Mouse (Mus musculus): ENCODE results near the gene Atg9a. TPM values are rescaled to one million over a fixed set of nuclear protein-coding genes. Genes with fewer than 3 reads are reported as not detected.

Atg9a gene
- polyA plus RNA-seq, 1 experiment = 81.6 TPM

DNA sequence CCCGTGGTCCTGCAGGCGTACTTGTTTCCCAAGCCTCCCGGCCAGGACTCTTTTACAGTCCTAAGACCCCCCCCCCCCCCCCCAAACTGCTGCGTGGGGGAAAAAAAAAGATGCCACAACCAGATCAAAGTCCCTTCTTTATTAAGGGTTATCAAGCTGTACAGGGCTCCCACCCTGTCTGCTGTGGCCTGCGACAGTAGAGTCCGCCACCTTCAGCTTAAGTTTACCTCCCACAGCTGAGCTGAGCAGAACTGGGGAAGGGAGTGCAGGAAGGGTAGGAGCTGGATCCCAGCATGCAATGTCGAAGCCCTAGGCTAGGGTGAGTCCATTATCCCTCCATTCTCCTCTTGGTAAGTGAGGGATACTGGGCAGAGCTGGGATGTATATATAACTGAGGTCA, 11.3 kb downstream of the Atg9a start:
- no peak overlapping the region for H3K4me3 ChIP-seq (ENCODE audit: control insufficient read depth, insufficient read depth, low read length)
- no peaks in the 10 kb centered on the region for H3K27me3 ChIP-seq (ENCODE audit: control insufficient read depth, insufficient read depth, low read length)
- 56% methylated on average over 7 of the region's 7 CpGs for WGBS
- peaks cover 9% of the 10 kb centered on the region for H3K4me1 ChIP-seq (replicated peaks; ENCODE audit: control insufficient read depth, insufficient read depth, low read length)
- no peak for DNase-seq
- no peak overlapping the region for H3K27ac ChIP-seq (ENCODE audit: control insufficient read depth, insufficient read depth, low read length)
- TF ChIP-seq POLR2A (IDR thresholded peaks at IDR 0.05; ENCODE audit: control insufficient read depth, extremely low read depth, insufficient read depth, low read length, poor library complexity) = no peak
- TF ChIP-seq CTCF (IDR thresholded peaks at IDR 0.05; ENCODE audit: borderline replicate concordance, control insufficient read depth, extremely low read depth, insufficient read depth, low read length, poor library complexity) = no peak
- H3K36me3 ChIP-seq (ENCODE audit: control insufficient read depth, insufficient read depth, low read length) = peaks cover 8% of the 10 kb centered on the region; the same call in 1 of the 2 replicates

DNA sequence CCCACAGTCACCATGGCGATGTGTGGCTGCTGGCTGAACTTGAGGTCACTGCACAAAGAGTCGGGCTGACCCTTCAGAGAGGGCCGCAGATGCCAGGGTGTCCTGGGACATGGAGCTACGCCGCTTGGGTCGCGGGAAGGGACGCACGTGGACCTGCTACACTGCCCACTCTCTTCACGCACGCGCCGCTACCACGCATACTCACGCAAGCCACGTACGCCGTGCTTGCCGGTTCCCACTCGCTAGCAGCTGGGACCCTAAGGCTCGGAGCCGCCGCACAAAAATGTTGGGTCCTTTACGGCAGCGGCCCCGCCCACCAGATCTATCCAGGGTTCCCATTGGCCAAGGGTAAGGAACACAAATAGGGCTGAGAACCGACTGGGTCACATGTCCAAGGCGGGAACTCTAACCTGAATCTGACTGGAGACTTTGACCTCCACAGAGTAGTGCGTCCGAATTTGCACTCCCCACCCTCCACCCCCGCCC, 11.8 kb downstream of the Atg9a start, which contains the start of gene Abcb6:
Abcb6 (minus strand) TSS at position 288 of the 486 bp plus-strand sequence.
- H3K4me1 ChIP-seq (replicated peaks; ENCODE audit: control insufficient read depth, insufficient read depth, low read length) = peaks cover 9% of the 10 kb centered on the region
- H3K36me3 ChIP-seq (ENCODE audit: control insufficient read depth, insufficient read depth, low read length) = peaks cover 5% of the 10 kb centered on the region; the same call in 1 of the 2 replicates
- no peak within 1 kb of the TSS for H3K27ac ChIP-seq (ENCODE audit: control insufficient read depth, insufficient read depth, low read length)

DNA sequence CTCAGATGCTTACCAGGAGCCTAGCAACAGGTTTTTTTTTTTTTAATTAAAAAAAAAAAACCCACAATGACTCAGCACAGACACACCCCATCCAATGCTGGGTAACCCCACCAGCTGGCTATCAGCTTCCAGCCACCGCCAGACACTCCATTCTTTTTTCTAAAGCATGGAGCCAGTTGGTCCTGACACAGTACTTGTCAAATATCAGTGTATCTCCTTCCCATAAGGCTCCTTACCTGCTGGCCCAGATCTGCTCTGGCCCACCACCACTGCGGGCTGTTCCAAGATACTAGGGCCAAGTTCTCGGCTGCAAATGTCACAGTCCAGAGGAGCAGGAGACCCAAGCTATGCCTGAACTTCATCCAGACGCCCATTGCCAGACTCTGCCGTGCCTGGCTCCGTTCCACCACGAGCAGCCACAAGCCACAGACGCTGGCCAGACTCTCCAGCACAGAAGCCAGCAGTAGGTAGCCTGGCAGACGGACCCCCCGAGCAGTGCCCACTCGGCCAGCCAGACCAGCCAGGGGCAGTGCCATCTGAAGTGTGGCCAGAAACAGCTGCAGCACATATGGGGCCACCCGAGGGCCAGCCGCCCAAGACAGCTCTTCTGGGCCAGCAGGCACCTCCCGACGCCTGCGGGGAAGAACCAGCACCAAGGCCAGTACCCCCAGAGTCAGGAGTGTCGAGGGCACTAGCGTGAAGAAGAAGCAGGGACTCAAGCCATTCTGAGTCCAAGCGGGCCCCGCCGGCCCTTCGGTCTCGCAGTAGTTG, 12.5 kb downstream of the Atg9a start:
- H3K27me3 ChIP-seq (ENCODE audit: control insufficient read depth, insufficient read depth, low read length) = no peaks in the 10 kb centered on the region
- H3K27ac ChIP-seq (ENCODE audit: control insufficient read depth, insufficient read depth, low read length) = no peak overlapping the region
- DNase-seq = no peak
- peak overlapping the region; percentile 79 for H3K4me3 ChIP-seq (ENCODE audit: control insufficient read depth, insufficient read depth, low read length)
- peaks cover 9% of the 10 kb centered on the region for H3K4me1 ChIP-seq (replicated peaks; ENCODE audit: control insufficient read depth, insufficient read depth, low read length)
- 3% methylated on average over 23 of the region's 23 CpGs for WGBS
- no peak for TF ChIP-seq CTCF (IDR thresholded peaks at IDR 0.05; ENCODE audit: borderline replicate concordance, control insufficient read depth, extremely low read depth, insufficient read depth, low read length, poor library complexity)
- TF ChIP-seq POLR2A (IDR thresholded peaks at IDR 0.05; ENCODE audit: control insufficient read depth, extremely low read depth, insufficient read depth, low read length, poor library complexity) = no peak
- H3K36me3 ChIP-seq (ENCODE audit: control insufficient read depth, insufficient read depth, low read length) = peaks cover 5% of the 10 kb centered on the region; the same call in 1 of the 2 replicates

More for the DNA sequence above, 11.8 kb downstream of the Atg9a start, which contains the start of gene Abcb6:
- TF ChIP-seq CTCF (IDR thresholded peaks at IDR 0.05; ENCODE audit: borderline replicate concordance, control insufficient read depth, extremely low read depth, insufficient read depth, low read length, poor library complexity) = no peak
- no peak for TF ChIP-seq POLR2A (IDR thresholded peaks at IDR 0.05; ENCODE audit: control insufficient read depth, extremely low read depth, insufficient read depth, low read length, poor library complexity)
- Histone ChIP-seq H3K4me3 (ENCODE audit: control insufficient read depth, insufficient read depth, low read length) (peak within 1 kb of the TSS; percentile 79), H3K27me3 (ENCODE audit: control insufficient read depth, insufficient read depth, low read length) (no peaks in the 10 kb centered on the region)
- under 1% methylated on average over 31 of the region's 31 CpGs for WGBS
- DNase-seq = peak; percentile 85

DNA sequence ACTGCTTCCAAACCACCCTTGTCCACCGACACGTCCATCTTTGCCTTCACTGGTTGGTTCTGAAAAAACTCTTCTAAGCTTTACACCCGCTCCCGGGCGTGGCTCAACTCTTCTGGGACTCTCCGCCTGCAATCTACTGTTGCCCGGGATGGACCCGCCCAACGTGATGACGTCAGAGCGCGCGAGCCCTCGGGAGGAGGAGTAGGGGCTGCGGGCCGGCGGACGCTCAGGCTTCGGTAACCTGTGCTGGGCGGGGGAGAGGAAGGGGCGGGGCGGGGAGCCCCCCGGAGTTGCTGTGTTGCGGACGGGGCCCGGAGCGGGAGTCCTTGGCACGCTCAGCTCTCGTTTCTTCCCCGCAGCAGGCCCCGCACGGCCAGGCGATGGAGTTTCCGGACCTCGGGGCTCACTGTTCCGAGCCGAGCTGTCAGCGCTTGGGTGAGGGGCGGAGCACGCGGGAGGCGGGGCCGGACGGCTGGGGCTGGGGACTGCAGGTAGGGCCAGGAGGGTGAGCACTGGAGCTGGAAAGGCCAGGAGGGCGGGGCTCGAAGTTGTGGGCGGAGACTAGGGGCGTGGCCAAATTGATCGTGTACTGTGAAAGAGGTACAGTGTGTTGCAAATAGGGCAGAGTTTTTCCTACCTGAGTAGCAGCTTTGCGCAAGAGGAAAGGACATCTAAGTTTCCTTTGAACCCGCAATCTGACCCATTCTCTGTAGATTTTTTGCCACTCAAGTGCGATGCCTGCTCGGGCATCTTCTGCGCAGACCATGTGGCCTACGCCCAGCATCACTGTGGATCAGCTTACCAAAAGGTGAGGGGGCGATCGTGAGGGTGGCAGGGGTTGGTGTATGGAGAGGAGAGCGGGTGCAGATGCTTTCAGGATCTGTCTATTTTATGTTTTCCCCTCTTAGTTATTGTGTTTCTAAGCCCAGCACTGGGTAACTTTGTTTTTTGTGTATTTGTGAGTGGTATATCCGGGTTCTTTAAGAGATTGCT, 23.2 kb downstream of the Atg9a start, which contains the start of gene Zfand2b:
Zfand2b (plus strand) TSS at position 175 of the 993 bp plus-strand sequence.
- H3K4me3 ChIP-seq (ENCODE audit: control insufficient read depth, insufficient read depth, low read length) = peak within 1 kb of the TSS; percentile 65
- TF ChIP-seq CTCF (IDR thresholded peaks at IDR 0.05; ENCODE audit: borderline replicate concordance, control insufficient read depth, extremely low read depth, insufficient read depth, low read length, poor library complexity) (no peak), POLR2A (IDR thresholded peaks at IDR 0.05; ENCODE audit: control insufficient read depth, extremely low read depth, insufficient read depth, low read length, poor library complexity) (0 out of 2 replicates have a peak, but pooled peaks have one; percentile 25)
- WGBS = 5% methylated on average over 59 of the region's 59 CpGs
- peaks cover 9% of the 10 kb centered on the region for H3K36me3 ChIP-seq (ENCODE audit: control insufficient read depth, insufficient read depth, low read length)
- peak within 1 kb of the TSS; percentile 66 for H3K27ac ChIP-seq (ENCODE audit: control insufficient read depth, insufficient read depth, low read length)
- H3K27me3 ChIP-seq (ENCODE audit: control insufficient read depth, insufficient read depth, low read length) = no peaks in the 10 kb centered on the region; the same call in 1 of the 2 replicates
- DNase-seq = peak; percentile 99
- H3K4me1 ChIP-seq (replicated peaks; ENCODE audit: control insufficient read depth, insufficient read depth, low read length) = peaks cover 6% of the 10 kb centered on the region

DNA sequence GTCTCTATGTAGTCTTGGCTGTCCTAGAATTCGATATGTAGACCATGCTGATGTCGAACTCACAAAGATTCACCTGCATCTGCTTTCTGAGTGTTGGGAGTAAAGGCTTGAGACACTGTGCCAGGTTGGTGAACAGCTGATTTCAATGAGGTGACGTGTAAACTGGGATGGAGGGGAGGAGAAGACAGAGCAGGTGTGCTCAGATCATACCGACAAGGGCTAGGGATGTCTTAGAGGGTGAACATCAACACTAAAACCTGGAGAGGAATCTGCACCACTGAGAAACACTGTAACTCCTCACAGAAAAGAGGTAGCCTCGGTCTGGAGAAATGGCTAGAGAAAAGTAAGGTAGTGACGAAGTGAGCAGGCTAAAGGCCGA, 23.9 kb downstream of the Atg9a start:
- Histone ChIP-seq H3K4me3 (ENCODE audit: control insufficient read depth, insufficient read depth, low read length) (peak overlapping the region; percentile 65), H3K27me3 (ENCODE audit: control insufficient read depth, insufficient read depth, low read length) (no peaks in the 10 kb centered on the region; the same call in 1 of the 2 replicates), H3K36me3 (ENCODE audit: control insufficient read depth, insufficient read depth, low read length) (peaks cover 9% of the 10 kb centered on the region), H3K27ac (ENCODE audit: control insufficient read depth, insufficient read depth, low read length) (peak overlapping the region; percentile 66), H3K4me1 (replicated peaks; ENCODE audit: control insufficient read depth, insufficient read depth, low read length) (peaks cover 6% of the 10 kb centered on the region)
- TF ChIP-seq CTCF (IDR thresholded peaks at IDR 0.05; ENCODE audit: borderline replicate concordance, control insufficient read depth, extremely low read depth, insufficient read depth, low read length, poor library complexity) (no peak), POLR2A (IDR thresholded peaks at IDR 0.05; ENCODE audit: control insufficient read depth, extremely low read depth, insufficient read depth, low read length, poor library complexity) (no peak)
- DNase-seq = no peak
- 8% methylated on average over 7 of the region's 7 CpGs for WGBS

DNA sequence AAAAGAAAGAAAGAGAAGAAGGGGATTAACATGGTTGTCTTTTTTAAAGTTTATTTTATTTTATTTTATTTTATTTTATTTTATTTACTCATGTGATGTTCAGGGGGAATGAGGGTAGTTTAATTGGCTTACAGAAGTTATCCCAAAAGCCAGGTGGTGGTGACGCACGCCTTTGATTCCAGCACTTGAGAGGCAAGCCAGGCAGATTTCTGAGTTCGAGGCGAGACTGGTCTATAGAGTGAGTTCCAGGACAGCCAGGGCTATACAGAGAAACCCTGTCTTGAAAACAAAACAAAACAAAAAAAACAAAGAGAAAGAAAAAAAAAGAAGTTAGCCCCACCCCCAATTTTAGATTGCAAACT, 31.8 kb downstream of the Atg9a start:
- no peak for DNase-seq
- no peaks in the 10 kb centered on the region for H3K27me3 ChIP-seq (ENCODE audit: control insufficient read depth, insufficient read depth, low read length)
- no peak overlapping the region for H3K27ac ChIP-seq (ENCODE audit: control insufficient read depth, insufficient read depth, low read length)
- no peak for TF ChIP-seq CTCF (IDR thresholded peaks at IDR 0.05; ENCODE audit: borderline replicate concordance, control insufficient read depth, extremely low read depth, insufficient read depth, low read length, poor library complexity)
- no peak for TF ChIP-seq POLR2A (IDR thresholded peaks at IDR 0.05; ENCODE audit: control insufficient read depth, extremely low read depth, insufficient read depth, low read length, poor library complexity)
- H3K4me1 ChIP-seq (replicated peaks; ENCODE audit: control insufficient read depth, insufficient read depth, low read length) = no peaks in the 10 kb centered on the region
- 97% methylated on average over 4 of the region's 4 CpGs for WGBS
- H3K36me3 ChIP-seq (ENCODE audit: control insufficient read depth, insufficient read depth, low read length) = no peaks in the 10 kb centered on the region
- no peak overlapping the region for H3K4me3 ChIP-seq (ENCODE audit: control insufficient read depth, insufficient read depth, low read length)

All from thymus, adult 2 months (tissue).